Mouse (Mus musculus) embryonic facial prominence, embryonic 12.5 days (tissue): ENCODE measurements around the gene Cenpe. TPM values are rescaled to one million over a fixed set of nuclear protein-coding genes. Genes with fewer than 3 reads are reported as not detected.

Source experiments
- ATAC-seq: fragments of 200-750 bp; cut with Nextera tagmentation; 2 replicates; pipeline ENCODE4 v1.8.0; 2017; ENCODE audit not compliant: insufficient number of reproducible peaks, insufficient read depth, low FRiP score, low TSS enrichment
- H3K27ac ChIP-seq: fragments of 300-500 bp; sonication (generic); 2 replicates; pipeline ENCODE4 v1.5.1; 2016; ENCODE audit warnings: mild to moderate bottlenecking
- H3K27me3 ChIP-seq: fragments of 300-500 bp; sonication (generic); 2 replicates; pipeline ENCODE4 v1.6.1; 2016; ENCODE audit warnings: mild to moderate bottlenecking, moderate library complexity
- H3K36me3 ChIP-seq: fragments of 300-500 bp; sonication (generic); 2 replicates; pipeline ENCODE4 v1.6.1; 2016; ENCODE audit warnings: mild to moderate bottlenecking
- H3K4me1 ChIP-seq: fragments of 300-500 bp; sonication (generic); 2 replicates; pipeline ENCODE4 v1.6.1; 2016
- H3K4me2 ChIP-seq: fragments of 300-500 bp; sonication (generic); replicated peaks from 2 replicates; pipeline ENCODE4 v1.6.1; 2016; ENCODE audit warnings: mild to moderate bottlenecking, moderate library complexity
- H3K4me3 ChIP-seq: fragments of 300-500 bp; sonication (generic); 2 replicates; pipeline ENCODE4 v1.5.1; 2016; ENCODE audit warnings: mild to moderate bottlenecking
- H3K9ac ChIP-seq: fragments of 300-500 bp; sonication (generic); 2 replicates; pipeline ENCODE4 v1.6.1; 2016; ENCODE audit warnings: mild to moderate bottlenecking, moderate library complexity
- H3K9me3 ChIP-seq: fragments of 300-500 bp; sonication (generic); 2 replicates; pipeline ENCODE4 v1.6.1; 2016; ENCODE audit warnings: mild to moderate bottlenecking, moderate library complexity
- WGBS: fragments of 180-500 bp; shearing (Covaris S2); methylation state at CpG from one replicate; pipeline ENCODE4 v1.1.7; 2016; 5-methylcytosine and 5-hydroxymethylcytosine counted together
- polyA plus RNA-seq: library from polyadenylated mRNA; unstranded; fragments of >200 nt; fragmentation: Nextera tagmentation; extraction: Ambion mirVana; gene quantifications from 2 replicates; pipeline ENCODE4 v1.2.1, GENCODE M21; 2016

Cenpe gene
- polyA plus RNA-seq, 1 experiment from 2014 or later: 36.7 TPM

- Histone ChIP-seq H3K27me3 (no peaks in the 10 kb centered on the region), H3K27ac (no peak within 1 kb of the TSS), H3K4me2 (peak within 1 kb of the TSS; percentile 78), H3K36me3 (no peaks in the 10 kb centered on the region), H3K9me3 (no peaks in the 10 kb centered on the region), H3K9ac (peak within 1 kb of the TSS; percentile 51), H3K4me1 (peaks cover 3% of the 10 kb centered on the region; the same call in 1 of the 2 replicates), H3K4me3 (peak within 1 kb of the TSS; percentile 33)
- ATAC-seq: peak; percentile 87
- WGBS: 9% methylated on average over 23 of the region's 28 CpGs
Observed at GRCm38 (mm10) chr3:135307411-135308259, 95.3 kb downstream of the Cenpe start, which contains the start of gene Slc9b2. Gene Slc9b2, plus strand, starts transcription at chr3:135307700.

- no peak for ATAC-seq
- 13% methylated on average over 2 of the region's 2 CpGs for WGBS
- no peak overlapping the region for H3K4me2 ChIP-seq
- H3K27me3 ChIP-seq: no peaks in the 10 kb centered on the region
- no peaks in the 10 kb centered on the region for H3K36me3 ChIP-seq
- H3K4me1 ChIP-seq: peaks cover under 1% of the 10 kb centered on the region; the same call in 1 of the 2 replicates
- no peak overlapping the region for H3K27ac ChIP-seq
- no peak overlapping the region for H3K4me3 ChIP-seq
- H3K9me3 ChIP-seq: no peaks in the 10 kb centered on the region
- H3K9ac ChIP-seq: no peak overlapping the region
Observed at GRCm38 (mm10) chr3:135312916-135313491, 100.7 kb downstream of the Cenpe start.

GRCm38 (mm10) chr3:135313727-135314126, 101.4 kb downstream of the Cenpe start:
- Histone ChIP-seq H3K4me3 (no peak overlapping the region), H3K4me2 (no peak overlapping the region), H3K27ac (no peak overlapping the region), H3K9ac (no peak overlapping the region), H3K9me3 (no peaks in the 10 kb centered on the region), H3K4me1 (no peaks in the 10 kb centered on the region), H3K36me3 (no peaks in the 10 kb centered on the region), H3K27me3 (no peaks in the 10 kb centered on the region)
- no peak; the same call in 1 of the 2 replicates for ATAC-seq
- WGBS: 79% methylated on average over 2 of the region's 2 CpGs

- ATAC-seq: 0 out of 2 replicates have a peak, but pooled peaks have one; percentile 22
Observed at GRCm38 (mm10) chr3:135314811-135315210, 102.5 kb downstream of the Cenpe start.

GRCm38 (mm10) chr3:135315720-135316425, 103.5 kb downstream of the Cenpe start:
- no peaks in the 10 kb centered on the region for H3K27me3 ChIP-seq
- no peak overlapping the region for H3K4me3 ChIP-seq
- ATAC-seq: no peak
- H3K9ac ChIP-seq: no peak overlapping the region
- H3K36me3 ChIP-seq: no peaks in the 10 kb centered on the region
- H3K9me3 ChIP-seq: no peaks in the 10 kb centered on the region
- no peak overlapping the region for H3K27ac ChIP-seq
- no peak overlapping the region for H3K4me2 ChIP-seq
- H3K4me1 ChIP-seq: no peaks in the 10 kb centered on the region
- 86% methylated on average over 9 of the region's 9 CpGs for WGBS

More at GRCm38 (mm10) chr3:135314811-135315210, 102.5 kb downstream of the Cenpe start:
- Histone ChIP-seq H3K9me3 (no peaks in the 10 kb centered on the region), H3K9ac (no peak overlapping the region), H3K27ac (no peak overlapping the region), H3K4me3 (no peak overlapping the region), H3K27me3 (no peaks in the 10 kb centered on the region), H3K4me1 (no peaks in the 10 kb centered on the region), H3K4me2 (no peak overlapping the region), H3K36me3 (no peaks in the 10 kb centered on the region)
- WGBS: 48% methylated on average over 2 of the region's 2 CpGs

- WGBS: 84% methylated on average over 11 of the region's 11 CpGs
- Histone ChIP-seq H3K27ac (no peak overlapping the region), H3K4me2 (no peak overlapping the region), H3K9me3 (no peaks in the 10 kb centered on the region), H3K36me3 (no peaks in the 10 kb centered on the region), H3K4me1 (no peaks in the 10 kb centered on the region), H3K4me3 (no peak overlapping the region), H3K9ac (no peak overlapping the region), H3K27me3 (no peaks in the 10 kb centered on the region)
- ATAC-seq: no peak
Observed at GRCm38 (mm10) chr3:135318331-135318730, 106.0 kb downstream of the Cenpe start.

Other genes starting within 250 kb of the Cenpe start
- 19.7 and 25.3 TPM in 2 replicates for gene Bdh2, start 68.7 kb downstream of the Cenpe start, polyA plus RNA-seq
- gene Slc9b2, start 95.2 kb downstream of the Cenpe start, polyA plus RNA-seq: 3.5 and 3.8 TPM in 2 replicates
- gene Slc9b1, start 135.5 kb downstream of the Cenpe start, polyA plus RNA-seq: 0.19 and 0.50 TPM in 2 replicates
- 71.3 and 74.0 TPM in 2 replicates for gene Cisd2, start 211.4 kb downstream of the Cenpe start, polyA plus RNA-seq
- 469 and 505 TPM in 2 replicates for gene Ube2d3, start 225.6 kb downstream of the Cenpe start, polyA plus RNA-seq